Mouse (Mus musculus): ENCODE results near the gene Pkmyt1. TPM values are rescaled to one million over a fixed set of nuclear protein-coding genes. Genes with fewer than 3 reads are reported as not detected.

Gene Pkmyt1
- polyA plus RNA-seq, 3 experiments from 2014 or later = 7.5 to 18.5 (median 11.3) TPM

Other genes with a start within 250 kb of the Pkmyt1 start
- not detected for gene Vmn2r117, start 246.6 kb upstream of the Pkmyt1 start, polyA plus RNA-seq (2017; shearing (Covaris generic))
- gene Zfp213, start 162.1 kb upstream of the Pkmyt1 start, polyA plus RNA-seq (2017; shearing (Covaris generic)) = 1 to 10 TPM; 4.0 to 5.5 (median 4.8) TPM
- under 1 TPM in 1 of 3 experiments, not detected in 2; 0.71 TPM for gene Zfp13, start 126.8 kb upstream of the Pkmyt1 start, polyA plus RNA-seq (2017; shearing (Covaris generic))
- gene Zscan10, start 125.5 kb upstream of the Pkmyt1 start, polyA plus RNA-seq (2017; shearing (Covaris generic)) = 1 to 10 TPM in 2 of 3 experiments, under 1 TPM in 1; 0.73 to 3.1 (median 1.2) TPM
- gene Mmp25, start 81.1 kb upstream of the Pkmyt1 start, polyA plus RNA-seq (2017; shearing (Covaris generic)) = 1 to 10 TPM in 2 of 3 experiments, under 1 TPM in 1; 0.80 to 6.6 (median 2.8) TPM
- under 1 TPM in 1 of 3 experiments, not detected in 2; 0.23 TPM for gene Bicdl2, start 65.8 kb upstream of the Pkmyt1 start, polyA plus RNA-seq (2017; shearing (Covaris generic))
- gene Hcfc1r1, start 52.7 kb upstream of the Pkmyt1 start, polyA plus RNA-seq (2017; shearing (Covaris generic)) = 10 to 100 TPM; 62.6 to 79.5 (median 70.7) TPM
- 10 to 100 TPM; 27.1 to 36.7 (median 27.5) TPM for gene Thoc6, start 52.5 kb upstream of the Pkmyt1 start, polyA plus RNA-seq (2017; shearing (Covaris generic))
- 1 to 10 TPM; 3.7 to 6.5 (median 4.6) TPM for gene Tnfrsf12a, start 48.9 kb upstream of the Pkmyt1 start, polyA plus RNA-seq (2017; shearing (Covaris generic))
- gene Cldn6, start 47.1 kb upstream of the Pkmyt1 start, polyA plus RNA-seq (2017; shearing (Covaris generic)) = not detected
- gene Cldn9, start 42.3 kb upstream of the Pkmyt1 start, polyA plus RNA-seq (2017; shearing (Covaris generic)) = not detected
- gene 1520401A03Rik, start 3.6 kb upstream of the Pkmyt1 start, polyA plus RNA-seq (2017; shearing (Covaris generic)) = not detected
- gene Paqr4, start 14.5 kb downstream of the Pkmyt1 start, polyA plus RNA-seq (2017; shearing (Covaris generic)) = 1 to 10 TPM; 1.3 to 7.2 (median 2.5) TPM
- gene Kremen2, start 19.5 kb downstream of the Pkmyt1 start, polyA plus RNA-seq (2017; shearing (Covaris generic)) = 1 to 10 TPM in 2 of 3 experiments, under 1 TPM in 1; 0.78 to 3.2 (median 1.1) TPM
- gene Flywch1, start 45.3 kb downstream of the Pkmyt1 start, polyA plus RNA-seq (2017; shearing (Covaris generic)) = 10 to 100 TPM; 13.2 to 15.6 (median 13.7) TPM
- gene Flywch2, start 59.7 kb downstream of the Pkmyt1 start, polyA plus RNA-seq (2017; shearing (Covaris generic)) = 1 to 10 TPM; 1.3 to 3.1 (median 2.3) TPM
- gene Srrm2, start 64.2 kb downstream of the Pkmyt1 start, polyA plus RNA-seq (2017; shearing (Covaris generic)) = 100 to 1,000 TPM; 271 to 328 (median 302) TPM
- gene Elob, start 102.8 kb downstream of the Pkmyt1 start, polyA plus RNA-seq (2017; shearing (Covaris generic)) = 100 to 1,000 TPM; 674 to 762 (median 707) TPM
- 1 to 10 TPM in 2 of 3 experiments, not detected in 1; 1.3 to 1.6 TPM for gene Prss33, start 109.7 kb downstream of the Pkmyt1 start, polyA plus RNA-seq (2017; shearing (Covaris generic))
- 1 to 10 TPM in 1 of 3 experiments, under 1 TPM in 1, not detected in 1; 0.34 to 1.1 TPM for gene Prss32, start 117.5 kb downstream of the Pkmyt1 start, polyA plus RNA-seq (2017; shearing (Covaris generic))
- gene Prss41, start 117.8 kb downstream of the Pkmyt1 start, polyA plus RNA-seq (2017; shearing (Covaris generic)) = 10 to 100 TPM in 2 of 3 experiments, 1 to 10 TPM in 1; 3.9 to 19.1 (median 13.6) TPM
- not detected for gene Prss21, start 141.7 kb downstream of the Pkmyt1 start, polyA plus RNA-seq (2017; shearing (Covaris generic))
- gene Dcpp1, start 154.5 kb downstream of the Pkmyt1 start, polyA plus RNA-seq (2017; shearing (Covaris generic)) = not detected
- not detected for gene Dcpp2, start 154.5 kb downstream of the Pkmyt1 start, polyA plus RNA-seq (2017; shearing (Covaris generic))
- gene Dcpp3, start 191.1 kb downstream of the Pkmyt1 start, polyA plus RNA-seq (2017; shearing (Covaris generic)) = not detected
- gene Sbp, start 215.3 kb downstream of the Pkmyt1 start, polyA plus RNA-seq (2017; shearing (Covaris generic)) = not detected
- not detected for gene Sbpl, start 228.9 kb downstream of the Pkmyt1 start, polyA plus RNA-seq (2017; shearing (Covaris generic))

All from inflammation-experienced regulatory T-cells, adult 6 months (primary cell).